Mouse (Mus musculus) layer of hippocampus, postnatal 14 days (tissue): ENCODE measurements around the gene Prkcz. TPM values are rescaled to one million over a fixed set of nuclear protein-coding genes. Genes with fewer than 3 reads are reported as not detected.

Experiments
- total RNA-seq, 2 experiments: library from RNA; stranded (reverse); gene quantifications; 2 replicates each; pipeline ENCODE4 v1.2.3; 2021

Gene Prkcz
- total RNA-seq, 2 experiments from 2014 or later, result 148 to 158 TPM

Other genes starting within 250 kb of the Prkcz start
- gene Ski, start 138.8 kb downstream of the Prkcz start, total RNA-seq, result 100 to 1,000 TPM; 115 to 117 TPM
- 10 to 100 TPM; 24.2 to 24.5 TPM for gene Faap20, start 111.6 kb downstream of the Prkcz start, total RNA-seq
- gene Gabrd, start 36.8 kb upstream of the Prkcz start, total RNA-seq, result 10 to 100 TPM; 10.4 to 14.9 TPM
- gene Cfap74, start 47.8 kb upstream of the Prkcz start, total RNA-seq, result 10 to 100 TPM in 1 of 2 experiments, 1 to 10 TPM in 1; 9.6 to 11.5 TPM
- gene Tmem52, start 107.8 kb upstream of the Prkcz start, total RNA-seq, result 10 to 100 TPM in 1 of 2 experiments, 1 to 10 TPM in 1; 6.2 to 10.5 TPM
- 100 to 1,000 TPM; 855 to 871 TPM for gene Gnb1, start 130.0 kb upstream of the Prkcz start, total RNA-seq
- 10 to 100 TPM; 61.0 to 68.9 TPM for gene Nadk, start 201.0 kb upstream of the Prkcz start, total RNA-seq
- 10 to 100 TPM; 41.4 to 46.1 TPM for gene Slc35e2, start 240.1 kb upstream of the Prkcz start, total RNA-seq